Mouse (Mus musculus) thymus, postnatal 0 days (tissue): Measurements from ENCODE around the gene Il20ra. TPM values are rescaled to one million over a fixed set of nuclear protein-coding genes. Genes with fewer than 3 reads are reported as not detected.
A peak's percentile ranks its signal among the peaks of the same experiment; 100 is the strongest.

Source experiments
- DNase-seq: peaks from one replicate; pipeline ENCODE4 v3.0.0-alpha.2; 2015; ENCODE audit warnings: low spot score
- polyA plus RNA-seq: library from polyadenylated mRNA; unstranded; fragments of >200 nt; fragmentation: Nextera tagmentation; extraction: Ambion mirVana; gene quantifications from 2 replicates; pipeline ENCODE4 v1.2.1, GENCODE M21; 2015

The Il20ra gene
- polyA plus RNA-seq, 1 experiment from 2014 or later = 0.60 TPM

DNA sequence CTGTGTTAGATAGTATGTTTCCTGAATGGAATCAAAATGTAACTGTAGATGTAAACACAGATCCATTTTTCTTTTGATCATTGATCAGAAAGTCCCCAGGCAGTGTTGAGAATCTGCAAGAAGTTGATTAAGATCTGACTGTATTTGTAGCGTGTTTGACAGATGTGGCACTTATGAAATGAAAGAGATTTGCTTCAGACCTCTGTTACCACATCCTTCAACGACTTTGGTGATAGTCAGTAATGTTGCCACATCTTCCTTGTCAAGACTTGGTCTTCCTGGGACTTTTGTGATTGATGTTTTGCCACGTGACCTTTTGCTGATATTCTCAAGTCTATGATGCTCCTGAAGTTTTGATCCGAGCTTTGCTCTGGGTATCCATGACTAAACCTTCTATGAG is 35.3 kb downstream of the Il20ra start:
- DNase-seq = peak; percentile 40

DNA sequence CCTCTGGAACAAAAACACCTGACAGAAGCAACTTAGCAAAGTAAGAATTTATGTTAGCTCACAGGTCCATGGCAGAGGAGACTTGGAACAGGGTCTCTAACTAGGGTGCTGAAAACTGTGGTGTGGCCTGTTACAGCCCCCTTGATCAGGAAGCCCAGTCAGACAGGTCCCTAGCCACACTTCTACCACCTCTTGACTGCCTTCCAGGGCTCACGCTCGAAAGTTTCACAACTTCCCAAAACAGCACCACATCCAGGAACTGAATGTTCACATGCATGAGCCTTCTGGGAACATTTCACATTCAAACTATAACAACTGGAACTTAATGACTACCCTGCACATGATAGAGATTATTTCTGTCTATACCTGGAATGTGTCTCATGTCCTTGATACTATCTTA is 53.1 kb downstream of the Il20ra start:
- no peak for DNase-seq

DNA sequence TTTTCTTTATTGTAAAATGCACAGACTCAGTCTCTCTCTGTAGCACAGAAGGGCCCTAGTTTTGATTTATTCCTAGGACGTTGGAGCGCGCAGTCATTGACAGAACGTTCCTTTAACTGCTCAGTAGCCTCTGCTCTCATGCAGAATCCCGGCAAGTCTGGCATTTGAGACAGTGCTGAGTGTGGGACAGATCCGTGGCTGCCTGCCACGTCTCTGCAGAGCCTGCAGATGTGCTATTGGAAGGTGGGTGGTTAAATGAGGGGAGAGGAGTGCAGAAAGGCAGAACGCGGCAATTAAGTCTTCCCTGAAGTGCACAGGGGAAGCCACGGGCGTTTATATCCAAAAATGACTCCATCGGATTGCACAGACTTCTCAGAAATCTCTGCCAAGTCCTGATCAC is 66.7 kb downstream of the Il20ra start:
- DNase-seq = no peak

DNA sequence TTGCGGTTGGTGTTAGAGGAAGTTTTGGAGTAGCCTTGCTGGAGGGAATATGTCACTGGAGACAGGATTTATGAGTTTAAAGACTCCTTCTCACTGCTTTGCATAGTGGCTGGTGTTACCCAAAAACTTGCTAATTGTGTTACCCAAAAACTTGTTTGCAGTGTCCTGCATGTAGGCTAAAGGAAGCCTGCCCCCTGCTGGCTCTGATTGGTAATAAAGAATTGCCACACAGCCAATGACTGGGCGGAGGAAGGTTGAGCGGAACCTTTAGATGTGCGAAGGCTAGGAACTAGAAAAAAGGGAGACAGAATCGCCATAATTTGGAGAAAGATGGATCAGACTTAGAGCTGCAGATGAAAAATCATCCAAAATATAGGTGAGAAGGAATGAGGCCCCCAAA is 69.0 kb downstream of the Il20ra start:
- peak; percentile 56 for DNase-seq

DNA sequence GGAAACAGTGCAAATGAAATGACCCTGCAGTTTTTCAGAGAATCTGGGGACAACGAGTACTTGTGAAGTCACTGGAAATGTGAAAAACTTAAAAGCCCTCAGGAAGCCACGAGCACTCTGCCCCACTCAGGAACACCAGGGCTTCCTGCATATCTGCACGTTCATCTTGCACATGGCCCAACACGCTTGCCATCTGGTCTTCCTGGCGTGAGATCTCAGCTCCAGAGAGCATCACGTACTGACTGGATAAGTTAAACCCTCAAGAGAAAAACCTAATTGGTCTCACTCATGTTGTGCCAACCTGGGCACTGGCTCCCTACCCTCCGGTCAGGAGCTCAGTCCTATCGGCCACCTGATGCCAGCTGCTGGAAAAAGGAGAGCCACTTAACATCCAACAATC is 82.6 kb downstream of the Il20ra start:
- DNase-seq = peak; percentile 21

DNA sequence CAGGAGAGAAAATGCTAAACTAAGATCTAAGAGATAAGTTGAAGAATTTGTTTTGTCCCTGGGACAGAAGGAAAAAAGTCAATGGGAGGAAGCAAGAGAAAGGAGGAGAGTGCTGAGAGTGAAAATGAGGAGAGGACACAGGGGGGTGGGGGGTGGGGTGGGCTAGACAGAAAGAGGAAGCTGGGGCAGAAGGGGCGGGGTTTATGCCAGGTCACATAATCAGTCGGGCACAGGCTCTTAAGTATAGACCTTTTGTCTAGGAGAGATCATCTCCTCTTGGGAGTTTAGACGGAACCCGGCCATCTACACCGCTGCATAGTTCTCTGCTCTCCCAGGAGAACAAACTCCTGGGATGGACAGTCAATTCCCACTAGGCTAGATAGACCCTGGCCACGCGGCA is 90.6 kb downstream of the Il20ra start:
- DNase-seq = no peak

DNA sequence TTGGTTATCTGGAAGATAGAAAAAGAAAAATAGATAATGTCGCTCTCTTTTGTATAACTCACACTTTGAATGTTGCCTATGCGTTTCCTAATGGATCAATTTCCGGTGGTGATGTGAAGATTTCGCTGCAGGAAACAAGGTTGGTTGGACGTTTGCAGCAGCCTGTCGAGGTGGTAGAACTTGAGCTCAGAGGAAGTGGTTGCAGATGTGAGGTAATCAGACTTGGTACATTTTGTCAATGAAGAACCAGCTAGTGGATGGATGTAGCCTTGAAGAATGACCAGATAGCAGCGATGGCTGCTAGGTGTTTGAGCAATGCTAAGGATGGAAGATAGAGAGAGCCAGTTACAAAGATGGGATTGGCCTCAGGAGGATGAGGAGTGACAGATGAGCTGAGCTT is 92.4 kb downstream of the Il20ra start:
- no peak for DNase-seq

Other genes starting within 250 kb of the Il20ra start
- gene Ifngr1, start 120.6 kb upstream of the Il20ra start, polyA plus RNA-seq = 540 and 641 TPM in 2 replicates
- 0.10 and 0.12 TPM in 2 replicates for gene Il22ra2, start 90.6 kb upstream of the Il20ra start, polyA plus RNA-seq
- 1.3 and 1.4 TPM in 2 replicates for gene Slc35d3, start 138.9 kb downstream of the Il20ra start, polyA plus RNA-seq
- 67.6 and 82.6 TPM in 2 replicates for gene Pex7, start 195.1 kb downstream of the Il20ra start, polyA plus RNA-seq
- gene Map3k5, start 221.9 kb downstream of the Il20ra start, polyA plus RNA-seq = 2.8 and 3.3 TPM in 2 replicates